Mouse (Mus musculus): ENCODE results near the gene Zfp385c.

DNA sequence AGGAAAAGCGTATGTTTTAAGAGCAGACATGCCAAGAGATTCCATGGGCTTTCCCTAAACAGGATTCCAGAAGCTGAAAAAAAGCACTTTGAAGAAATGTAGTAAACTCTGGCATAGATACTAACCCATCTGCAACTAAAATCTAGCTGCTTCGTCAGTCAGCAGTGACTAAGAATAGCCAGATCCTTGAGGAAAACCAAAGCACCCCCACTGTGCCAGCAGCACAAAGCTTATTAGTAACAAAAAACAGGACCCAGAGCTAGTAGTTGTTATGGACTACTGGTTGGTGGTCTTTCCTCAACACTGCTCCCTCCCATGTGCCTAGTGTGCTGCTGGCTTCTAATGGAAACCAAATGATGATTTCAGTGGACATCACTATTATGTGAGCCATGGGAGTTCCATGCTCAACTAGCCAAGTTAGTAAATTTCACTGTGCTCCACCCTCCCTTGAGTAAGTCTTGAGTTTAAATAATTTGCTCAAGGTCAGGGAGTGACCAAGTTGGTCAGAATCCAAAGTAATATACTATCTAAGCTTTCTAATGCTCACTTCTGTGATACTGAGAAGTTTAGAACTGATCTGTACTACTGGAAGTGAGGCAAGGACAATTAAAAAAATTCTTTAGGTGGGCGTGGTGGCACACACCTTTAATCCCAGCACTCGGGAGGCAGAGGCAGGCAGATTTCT lies 87.8 kb downstream of the Zfp385c start:
- TF ChIP-seq CTCF (IDR thresholded peaks at IDR 0.05; ENCODE audit: borderline replicate concordance, control insufficient read depth, extremely low read depth, insufficient read depth, low read length, poor library complexity): no peak
- no peak for TF ChIP-seq POLR2A (IDR thresholded peaks at IDR 0.05; ENCODE audit: control insufficient read depth, extremely low read depth, insufficient read depth, low read length, poor library complexity)
